Mouse (Mus musculus) left cerebral cortex, postnatal 14 days (tissue): Measurements from ENCODE around the gene Slc9a9. TPM values are rescaled to one million over a fixed set of nuclear protein-coding genes. Genes with fewer than 3 reads are reported as not detected.
A peak's percentile ranks its signal among the peaks of the same experiment; 100 is the strongest.

Experiments used
- DNase-seq, 2 experiments: peaks; one replicate each; pipeline ENCODE4 v3.0.0; 2021 to 2022; ENCODE audit warnings: low spot score in 2 of 2, mixed read lengths in 1 of 2
- intact Hi-C: fragments of 180-260 bp; cut with DNase I; formaldehyde crosslinking; loops from one replicate; pipeline ENCODE4 v1.15.1; 2025
- total RNA-seq, 2 experiments: library from RNA; stranded (reverse); gene quantifications; 2 replicates each; pipeline ENCODE4 v1.2.3; 2021

The Slc9a9 gene
- total RNA-seq, 2 experiments from 2014 or later = 14.8 to 16.1 TPM

GRCm38 (mm10) chr9:94882517-94882916, 212.8 kb downstream of the Slc9a9 start:
- intact Hi-C loops = no loop called here
- DNase-seq = peak in 1 of 2 experiments; percentile 9

GRCm38 (mm10) chr9:94883435-94883834, 213.7 kb downstream of the Slc9a9 start:
- intact Hi-C loops = no loop called here
- DNase-seq = no peak

- no peak for DNase-seq
- intact Hi-C loops = no loop called here
Observed at GRCm38 (mm10) chr9:94885151-94885550, 215.4 kb downstream of the Slc9a9 start.

- intact Hi-C loops = no loop called here
- DNase-seq = no peak
Observed at GRCm38 (mm10) chr9:94889647-94890046, 219.9 kb downstream of the Slc9a9 start.

- DNase-seq = no peak
- intact Hi-C loops = no loop called here
Observed at GRCm38 (mm10) chr9:94895882-94896281, 226.2 kb downstream of the Slc9a9 start.

DNA sequence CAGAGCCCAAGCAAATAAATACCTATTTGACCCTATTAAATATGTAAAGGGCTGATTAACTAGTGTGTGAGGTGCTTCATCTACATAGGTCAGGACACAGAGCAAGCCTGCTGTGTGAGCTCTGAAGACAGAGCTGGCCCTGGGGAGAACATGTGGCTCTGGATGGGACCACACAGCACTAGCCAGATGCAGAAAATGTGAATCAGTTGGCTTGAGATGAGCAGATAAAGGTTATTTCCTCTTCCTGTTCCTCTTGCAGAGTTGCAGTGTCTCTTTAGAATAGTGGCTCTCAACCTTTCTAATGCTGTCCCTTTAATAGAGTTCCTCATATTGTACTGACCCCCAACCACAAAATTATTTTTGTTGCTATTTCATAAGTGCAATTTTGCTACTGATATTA, 234.5 kb downstream of the Slc9a9 start:
- no peak for DNase-seq
- intact Hi-C loops = no loop called here

DNA sequence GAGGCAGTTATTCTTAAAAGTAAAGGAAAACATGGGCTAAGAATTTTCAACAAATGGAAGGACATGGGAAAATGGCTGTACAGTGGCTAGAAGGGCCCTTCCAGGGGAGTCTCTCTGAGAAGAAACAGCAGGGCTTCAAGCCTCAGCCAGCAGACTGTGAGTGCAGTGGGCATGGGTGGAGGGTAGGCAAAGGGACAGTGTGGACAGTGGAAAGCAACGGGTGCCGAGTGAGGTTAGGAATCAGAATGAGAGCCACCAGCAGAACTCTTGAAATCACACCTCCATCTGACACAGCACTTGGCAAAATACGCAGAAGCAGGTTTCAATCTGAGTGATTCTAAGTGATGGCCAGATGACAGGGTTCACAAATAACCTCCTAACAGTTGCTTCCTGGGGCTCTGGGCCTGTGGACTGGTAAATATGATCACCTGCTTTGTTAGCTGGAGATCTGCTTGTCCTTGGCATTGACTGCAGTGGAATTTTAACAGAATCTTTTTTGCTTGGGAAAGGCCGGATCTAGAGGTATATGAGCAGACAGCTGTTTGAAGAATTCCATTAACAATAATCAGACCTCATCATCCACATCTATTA, 237.4 kb downstream of the Slc9a9 start:
- DNase-seq = no peak
- intact Hi-C loops = no loop called here

DNA sequence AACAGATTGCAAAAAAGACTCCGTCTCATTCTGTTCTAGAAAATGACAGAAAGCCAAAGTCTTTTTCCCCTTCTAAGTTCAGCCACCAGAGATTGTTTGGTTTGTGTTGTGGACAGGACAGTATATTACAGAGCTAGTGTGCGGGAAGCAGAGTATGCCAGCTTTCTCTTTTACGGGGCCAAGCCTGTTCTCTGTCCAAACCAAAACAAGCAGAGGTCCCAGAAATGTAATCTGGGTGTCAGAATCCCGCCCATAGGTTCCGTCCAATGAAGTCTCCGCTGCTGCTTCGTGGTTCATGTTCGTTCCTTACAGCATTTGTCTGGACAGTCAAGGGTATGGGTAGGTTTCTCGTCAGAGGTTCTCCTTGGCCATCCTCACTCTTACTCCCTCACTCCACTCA, 242.4 kb downstream of the Slc9a9 start:
- intact Hi-C loops = no loop called here
- DNase-seq = no peak

- intact Hi-C loops = no loop called here
- DNase-seq = no peak
Observed at GRCm38 (mm10) chr9:94922062-94922461, 252.4 kb downstream of the Slc9a9 start.

GRCm38 (mm10) chr9:94925845-94926244, 256.1 kb downstream of the Slc9a9 start:
- DNase-seq = no peak
- intact Hi-C loops = no loop called here

DNA sequence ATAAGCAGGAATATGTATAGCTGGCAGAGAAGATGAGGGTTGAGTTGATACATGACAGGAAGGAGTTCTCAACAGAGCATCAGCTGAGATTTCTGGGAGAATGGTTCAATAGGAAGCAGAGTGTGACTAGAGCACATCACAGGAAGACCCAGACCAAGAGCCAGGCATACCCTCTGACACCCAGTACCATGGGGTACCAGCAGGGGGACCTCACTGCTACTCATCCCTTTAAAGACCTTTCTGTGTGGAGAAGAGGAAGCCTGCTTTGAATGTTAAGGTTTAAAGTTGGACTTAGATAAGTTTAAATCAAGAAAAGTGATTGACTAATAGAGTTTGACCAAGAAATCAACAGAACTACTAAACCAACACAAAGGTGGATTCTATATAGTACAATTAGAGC, 257.4 kb downstream of the Slc9a9 start:
- intact Hi-C loops = no loop called here
- DNase-seq = peak in 1 of 2 experiments; percentile 9

GRCm38 (mm10) chr9:94945569-94946135, 275.9 kb downstream of the Slc9a9 start:
- intact Hi-C loops = no loop called here

DNA sequence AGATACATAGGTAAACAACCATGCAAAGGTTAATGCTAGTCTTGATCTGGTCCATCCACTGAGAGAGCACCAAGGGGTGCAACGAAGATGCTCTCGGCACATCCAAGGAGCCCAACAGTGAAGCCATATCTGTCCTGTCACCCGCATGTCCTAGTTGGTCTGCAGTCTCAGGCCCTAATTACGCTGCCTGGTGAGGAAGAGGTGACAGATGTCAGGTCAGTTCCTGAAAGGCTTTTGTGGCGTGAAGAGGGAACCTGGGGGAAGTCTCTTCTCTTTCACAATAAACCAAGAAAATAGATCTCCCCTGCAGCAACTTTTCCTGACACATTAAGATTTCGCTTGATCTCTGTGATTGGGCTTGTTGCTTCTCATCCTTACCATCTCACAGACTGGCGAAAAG, 277.5 kb downstream of the Slc9a9 start:
- intact Hi-C loops = no loop called here
- no peak for DNase-seq

More at GRCm38 (mm10) chr9:94945569-94946135, 275.9 kb downstream of the Slc9a9 start:
- no peak for DNase-seq

DNA sequence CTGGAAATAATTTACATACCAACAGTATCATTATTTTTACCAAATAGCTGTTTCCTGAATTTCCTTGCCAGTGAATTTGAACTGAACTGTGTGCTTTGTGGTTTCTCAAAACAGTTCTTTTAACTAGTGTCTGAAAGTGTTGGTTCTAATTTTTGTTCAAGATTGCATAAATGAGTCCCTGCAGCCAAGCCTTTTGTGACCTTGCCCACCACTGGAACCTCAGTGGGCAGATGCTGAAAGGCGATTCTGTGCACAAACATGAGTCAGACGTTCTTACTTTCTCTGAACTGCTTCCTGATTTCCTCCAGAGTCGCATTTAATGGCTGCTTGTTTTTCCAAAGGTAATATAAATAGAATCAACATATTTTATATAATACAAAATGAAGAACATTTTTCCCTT, 281.0 kb downstream of the Slc9a9 start:
- no peak for DNase-seq
- intact Hi-C loops = no loop called here

DNA sequence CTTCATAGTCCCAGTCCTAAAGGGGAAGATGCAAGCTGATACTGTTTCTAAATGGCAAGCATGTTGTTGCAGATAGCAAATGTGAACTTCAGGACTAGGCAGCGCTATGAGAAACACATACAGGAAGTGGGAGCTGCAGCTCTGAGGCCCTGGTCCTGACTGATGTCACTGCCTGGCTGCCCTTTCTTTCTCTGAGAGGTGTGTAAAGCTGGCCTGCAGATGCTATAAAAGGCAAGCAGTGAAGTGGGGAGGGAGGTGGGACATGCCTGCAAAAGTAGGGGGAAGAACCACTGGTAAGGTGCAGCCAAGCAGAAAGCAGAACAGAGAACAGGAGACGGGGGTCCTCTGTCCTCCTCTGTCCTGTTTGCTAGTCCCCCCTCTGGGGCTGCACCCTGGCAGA, 285.9 kb downstream of the Slc9a9 start:
- no peak for DNase-seq

DNA sequence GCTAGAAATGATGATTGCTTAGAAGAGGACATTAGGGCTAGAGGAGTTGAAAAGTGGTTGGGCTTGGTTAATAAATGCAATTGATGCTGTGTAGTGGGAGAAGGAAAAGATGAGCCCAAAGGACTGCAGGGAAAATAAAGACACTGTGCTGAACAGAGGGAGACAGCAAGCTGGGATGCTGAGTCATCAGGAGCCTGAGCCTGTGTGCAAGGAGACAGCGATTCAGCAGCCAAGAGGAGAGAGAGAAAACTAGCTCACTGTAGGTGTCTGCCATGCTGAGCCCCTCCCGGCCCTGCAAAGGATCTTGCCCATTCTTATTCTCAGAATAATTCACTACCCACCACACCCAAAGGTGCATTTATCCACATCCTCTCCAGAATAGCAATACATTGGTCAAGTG, 288.7 kb downstream of the Slc9a9 start:
- DNase-seq = peak in 1 of 2 experiments; percentile 34

More for the DNA sequence above, 285.9 kb downstream of the Slc9a9 start:
- intact Hi-C loops = no loop called here

GRCm38 (mm10) chr9:94968596-94969120, 298.9 kb downstream of the Slc9a9 start:
- intact Hi-C loops = loop anchor here (10.0 kb wide), 1 partner anchor 224 kb away; no protein-coding TSS in a partner anchor

More for the DNA sequence above, 288.7 kb downstream of the Slc9a9 start:
- intact Hi-C loops = no loop called here

DNA sequence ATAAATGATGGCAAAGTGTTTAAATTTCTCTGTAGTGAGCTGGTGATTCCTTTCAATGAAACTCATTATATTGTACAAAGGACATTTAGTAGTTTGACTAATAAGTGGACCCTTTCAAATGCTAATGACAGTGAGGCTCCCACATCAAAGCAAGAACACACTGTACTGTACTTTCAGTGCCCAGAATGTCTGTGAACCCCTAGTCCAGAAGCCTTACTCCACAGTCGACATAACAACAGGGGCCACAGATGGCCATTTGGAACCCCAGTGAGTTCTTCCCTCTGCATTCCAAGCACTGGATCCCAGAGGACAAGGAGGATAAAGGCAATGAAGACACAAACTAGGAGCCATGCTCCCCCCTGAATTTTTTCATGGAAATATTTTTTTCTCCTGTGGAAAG, 299.4 kb downstream of the Slc9a9 start:
- intact Hi-C loops = loop anchor here (10.0 kb wide), 1 partner anchor 224 kb away; no protein-coding TSS in a partner anchor
- DNase-seq = peak; percentile 49 to 68

More at GRCm38 (mm10) chr9:94968596-94969120, 298.9 kb downstream of the Slc9a9 start:
- DNase-seq = no peak

GRCm38 (mm10) chr9:94972021-94972420, 302.3 kb downstream of the Slc9a9 start:
- peak in 1 of 2 experiments; percentile 52 for DNase-seq
- intact Hi-C loops = loop anchor here (5.0 kb wide), 1 partner anchor 95 kb away; no protein-coding TSS in a partner anchor

GRCm38 (mm10) chr9:94972693-94973092, 303.0 kb downstream of the Slc9a9 start:
- DNase-seq = peak in 1 of 2 experiments; percentile 25
- intact Hi-C loops = loop anchor here (5.0 kb wide), 1 partner anchor 95 kb away; no protein-coding TSS in a partner anchor

DNA sequence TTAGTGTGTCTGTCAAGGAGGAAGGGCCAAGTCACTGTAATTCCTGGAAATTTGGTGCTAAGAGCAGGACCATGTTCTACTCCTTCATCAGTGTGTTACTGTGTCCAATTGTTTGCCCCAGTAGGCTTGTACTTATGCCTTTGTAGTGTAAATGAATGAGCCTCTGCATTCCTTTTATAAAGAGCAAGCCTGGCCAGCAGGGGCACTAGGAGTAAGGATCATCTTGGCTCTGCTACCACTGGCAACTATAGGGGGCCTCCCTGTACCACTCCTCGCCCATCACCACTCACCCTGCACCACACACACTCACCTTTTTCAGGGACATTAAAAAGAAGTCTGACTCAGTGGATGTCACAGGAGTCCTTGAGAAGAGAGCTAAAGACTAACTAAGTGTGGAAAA, 306.5 kb downstream of the Slc9a9 start:
- no peak for DNase-seq
- intact Hi-C loops = no loop called here
